Mouse (Mus musculus): ENCODE measurements around the gene Btbd35f16. TPM values are rescaled to one million over a fixed set of nuclear protein-coding genes. Genes with fewer than 3 reads are reported as not detected.
"Not testable (repeated sequence)": the region's sequence is repeated elsewhere in the genome, so short reads cannot be mapped to it uniquely, and the experiment has no call there.

Btbd35f16 gene
- polyA plus RNA-seq (2015; fragmentation: Nextera tagmentation; extraction: Ambion mirVana): not detected in 2 replicates

GRCm38 (mm10) chrX:3956902-3957301 lies at the start of gene Btbd35f16:
Gene Btbd35f16 (minus strand): TSS chrX:3957002.
- H3K27ac ChIP-seq (ENCODE audit: low read length); H3K9ac ChIP-seq (ENCODE audit: low read length); H3K27me3 ChIP-seq (ENCODE audit: control insufficient read depth, insufficient read depth, low read depth, low read length); H3K4me3 ChIP-seq (ENCODE audit: low read length); H3K4me2 ChIP-seq (ENCODE audit: low read depth, low read length); H3K36me3 ChIP-seq (ENCODE audit: control insufficient read depth, insufficient read depth, low read length); H3K4me1 ChIP-seq (replicated peaks; ENCODE audit: control insufficient read depth, insufficient read depth, low read length); H3K9me3 ChIP-seq (ENCODE audit: control insufficient read depth, low read length); ATAC-seq (ENCODE audit: low read depth): not testable (repeated sequence)
- WGBS: no CpG with 5 or more reads among the region's 3 CpGs

Other genes starting within 250 kb of the Btbd35f16 start
- gene Btbd35f10, start 204.1 kb downstream of the Btbd35f16 start, polyA plus RNA-seq (2015; fragmentation: Nextera tagmentation; extraction: Ambion mirVana): not detected in 2 replicates
- not detected in 2 replicates for gene Btbd35f3, start 80.7 kb upstream of the Btbd35f16 start, polyA plus RNA-seq (2015; fragmentation: Nextera tagmentation; extraction: Ambion mirVana)
- gene Btbd35f28, start 239.6 kb upstream of the Btbd35f16 start, polyA plus RNA-seq (2015; fragmentation: Nextera tagmentation; extraction: Ambion mirVana): not detected in 2 replicates

Data from lung, embryonic 16.5 days (tissue).